Mouse (Mus musculus) granulocyte monocyte progenitor cell, adult 5-6 weeks (primary cell): Measurements from ENCODE around the gene Armcx1. TPM values are rescaled to one million over a fixed set of nuclear protein-coding genes. Genes with fewer than 3 reads are reported as not detected.

ENCODE experiments used
- ATAC-seq: replicated peaks from 2 replicates; pipeline ENCODE4 v1.8.0; 2016; ENCODE audit warnings: mild to moderate bottlenecking, moderate TSS enrichment, inconsistent platforms; ENCODE audit not compliant: poor library complexity, severe bottlenecking
- total RNA-seq, 2 experiments: library from RNA; stranded (forward) in 1 of 2; stranded (reverse) in 1 of 2; fragments of 200-712, 200-1000 nt in 1 of 2; fragments of >200 nt in 1 of 2; fragmentation: Nextera tagmentation in 1 of 2; gene quantifications; 2 replicates each; pipeline ENCODE4 v1.2.3; 2014 to 2017

Gene Armcx1
- total RNA-seq (2014; fragmentation: Nextera tagmentation) (5.3 and 10.4 TPM in 2 replicates), total RNA-seq (2017) (4.8 and 11.5 TPM in 2 replicates)

- peak; percentile 99 for ATAC-seq
These were observed at the start of gene Armcx1 for GRCm38 (mm10) chrX:134717752-134718308. Armcx1 (plus strand) TSS chrX:134717963.

DNA sequence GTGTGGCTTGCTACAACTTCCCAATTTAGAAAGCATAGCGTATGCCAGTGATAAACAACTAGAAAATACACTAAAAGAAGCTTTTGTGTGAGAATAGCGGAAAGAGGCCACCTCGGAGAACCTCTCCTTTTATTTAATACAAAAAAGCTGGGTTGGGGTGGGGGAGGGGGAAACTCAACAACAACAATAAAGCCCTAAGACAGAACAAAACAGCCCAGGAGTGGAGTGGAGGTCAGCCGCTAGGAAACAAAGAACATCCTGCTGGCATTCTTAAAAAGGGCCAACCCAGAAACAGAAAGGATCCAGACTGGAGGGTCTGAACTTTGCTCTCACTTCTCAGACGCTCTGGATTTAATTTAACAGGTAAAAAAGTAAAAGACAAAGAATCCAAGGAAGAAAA lies 42.7 kb upstream of the Armcx1 start:
- ATAC-seq: no peak

GRCm38 (mm10) chrX:134675959-134676358 lies 41.8 kb upstream of the Armcx1 start:
- no peak for ATAC-seq

GRCm38 (mm10) chrX:134684936-134685335 lies 32.8 kb upstream of the Armcx1 start:
- ATAC-seq: no peak

GRCm38 (mm10) chrX:134686267-134686666 lies 31.5 kb upstream of the Armcx1 start, which contains the start of gene Armcx4:
Armcx4 (plus strand) TSS chrX:134686519.
- ATAC-seq: peak; percentile 94

DNA sequence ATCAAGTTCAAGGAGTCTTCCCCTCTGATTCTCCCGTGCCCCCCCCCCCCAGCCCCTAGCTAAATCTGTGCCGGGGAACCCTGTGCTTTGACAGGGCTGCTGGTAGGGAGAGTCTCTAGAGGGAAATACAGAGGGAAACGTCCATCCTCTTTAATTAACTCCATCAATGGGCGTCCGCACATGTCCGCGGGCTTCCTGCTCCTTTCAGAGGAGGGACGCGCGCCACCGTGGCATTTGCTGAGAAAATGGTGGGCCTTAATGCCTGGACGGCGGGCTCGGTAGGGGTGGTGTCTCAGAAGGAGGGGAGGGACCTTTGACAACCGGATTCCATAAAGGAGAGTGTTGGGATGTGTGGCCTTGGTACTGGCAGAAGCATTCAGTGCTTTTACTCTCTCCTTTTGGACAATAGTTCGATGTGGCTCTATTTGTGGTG lies 31.0 kb upstream of the Armcx1 start:
- ATAC-seq: no peak; the same call in 1 of the 2 replicates

- ATAC-seq: no peak
These were observed 28.1 kb upstream of the Armcx1 start for GRCm38 (mm10) chrX:134689676-134690075.

- no peak for ATAC-seq
These were observed 26.8 kb upstream of the Armcx1 start for GRCm38 (mm10) chrX:134690871-134691539.

DNA sequence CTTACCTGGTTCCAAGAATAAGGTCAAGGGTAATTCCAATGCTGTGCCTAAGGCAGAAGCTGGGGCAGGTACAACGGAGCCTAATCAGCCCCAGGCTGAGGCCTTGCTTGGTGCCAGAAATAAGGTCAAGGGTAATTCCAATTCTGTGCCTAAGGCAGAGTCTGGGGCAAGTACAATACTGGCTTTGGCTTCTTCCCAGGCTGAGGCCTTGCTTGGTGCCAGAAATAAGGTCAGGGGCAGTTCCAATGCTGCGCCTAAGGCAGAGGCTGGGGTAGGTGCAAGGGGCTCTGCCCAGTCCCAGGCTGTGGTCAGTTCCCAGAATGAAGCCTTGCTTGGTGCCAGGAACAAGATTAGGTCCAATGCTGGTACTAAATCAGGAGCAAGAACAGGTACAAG lies 26.2 kb upstream of the Armcx1 start:
- ATAC-seq: no peak

DNA sequence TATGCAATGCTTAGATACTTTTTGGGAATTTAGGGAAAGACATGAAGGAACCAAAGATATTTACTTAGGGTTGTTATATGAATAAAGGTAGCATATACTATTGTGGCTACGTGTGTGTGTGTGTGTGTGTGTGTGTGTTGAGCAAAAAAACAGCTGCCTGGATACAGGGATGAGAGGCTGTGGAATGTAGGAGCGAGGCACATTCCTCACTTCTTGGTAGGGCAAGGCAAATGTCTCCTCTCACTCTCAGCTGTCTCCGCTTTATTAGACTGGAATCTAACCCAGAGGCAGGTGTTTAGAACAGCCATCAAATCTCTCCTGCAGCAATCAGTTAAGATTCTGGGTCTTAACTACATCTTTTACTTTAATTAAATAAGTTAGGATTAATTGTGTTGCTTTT lies 900 bp upstream of the Armcx1 start:
- no peak for ATAC-seq

DNA sequence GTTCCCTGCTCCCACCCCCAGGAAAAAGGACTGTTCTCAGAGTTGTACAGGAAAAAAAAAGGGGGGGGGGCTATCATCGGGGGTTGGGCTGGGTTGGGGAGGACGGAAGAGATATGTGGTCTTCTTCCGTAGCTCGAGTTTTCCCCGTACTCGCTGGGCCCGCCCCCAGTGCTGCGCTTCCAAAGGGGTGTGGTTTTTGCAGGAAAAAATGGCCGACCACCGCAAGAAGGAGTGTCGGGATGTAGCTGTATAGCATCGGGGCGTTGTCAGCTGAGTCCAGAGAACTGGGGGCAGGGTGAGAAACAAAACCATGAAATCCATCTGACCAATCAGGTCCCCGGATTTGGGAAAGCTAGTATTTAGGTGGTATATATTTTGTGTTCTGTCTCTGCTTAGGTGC lies 761 bp downstream of the Armcx1 start:
- peak; percentile 72 for ATAC-seq

DNA sequence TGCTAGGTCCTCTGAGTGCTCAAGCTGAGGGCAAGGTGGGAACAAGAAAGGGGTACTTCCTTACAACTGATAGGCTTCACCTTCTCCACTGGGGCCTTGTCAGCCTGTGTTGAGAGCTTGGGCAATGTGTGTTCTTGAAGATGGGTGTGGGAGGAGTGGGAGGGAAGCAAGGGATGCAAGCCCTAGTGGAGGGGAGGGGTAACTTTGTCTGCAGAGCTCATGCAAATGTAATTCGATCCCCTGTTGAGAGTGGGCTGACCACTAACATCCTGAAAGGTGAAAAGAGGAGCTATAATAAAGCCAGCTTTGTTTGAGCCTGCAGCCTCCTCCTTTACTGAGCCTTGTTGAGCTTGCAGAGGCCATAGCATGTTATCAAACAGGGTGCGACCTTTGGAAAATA lies 6.0 kb downstream of the Armcx1 start:
- ATAC-seq: peak; percentile 53; the same call in 1 of the 2 replicates

GRCm38 (mm10) chrX:134729778-134730177 lies 12.0 kb downstream of the Armcx1 start:
- peak; percentile 73 for ATAC-seq

- ATAC-seq: no peak
These were observed 20.0 kb downstream of the Armcx1 start for GRCm38 (mm10) chrX:134737796-134738195.

DNA sequence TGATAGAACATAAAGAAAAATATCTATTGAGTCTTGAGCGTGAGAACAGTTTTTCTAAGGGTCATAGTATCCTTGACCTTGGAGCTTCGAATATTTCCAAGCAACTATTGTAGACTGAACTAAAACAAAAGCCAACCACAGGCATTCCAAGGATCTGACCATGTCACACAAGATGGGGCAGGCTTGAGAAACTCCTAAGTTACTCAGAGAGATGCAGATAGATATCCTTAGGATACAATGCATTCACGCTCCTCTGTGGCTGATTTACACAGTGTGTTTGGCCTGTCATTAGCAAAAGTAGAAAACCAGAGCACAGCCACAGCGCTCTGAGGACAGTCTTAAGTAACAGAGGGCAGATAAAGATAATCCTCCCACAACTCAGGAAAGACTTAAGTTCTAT lies 21.4 kb downstream of the Armcx1 start:
- no peak for ATAC-seq

GRCm38 (mm10) chrX:134741862-134742261 lies 24.1 kb downstream of the Armcx1 start:
- no peak for ATAC-seq

GRCm38 (mm10) chrX:134746459-134746858 lies 28.7 kb downstream of the Armcx1 start:
- ATAC-seq: peak; percentile 27; the same call in 1 of the 2 replicates

- ATAC-seq: peak; percentile 90
These were observed 33.2 kb downstream of the Armcx1 start, which contains the start of gene Armcx6 for GRCm38 (mm10) chrX:134750764-134751592. Armcx6 (minus strand) TSS chrX:134751417.

DNA sequence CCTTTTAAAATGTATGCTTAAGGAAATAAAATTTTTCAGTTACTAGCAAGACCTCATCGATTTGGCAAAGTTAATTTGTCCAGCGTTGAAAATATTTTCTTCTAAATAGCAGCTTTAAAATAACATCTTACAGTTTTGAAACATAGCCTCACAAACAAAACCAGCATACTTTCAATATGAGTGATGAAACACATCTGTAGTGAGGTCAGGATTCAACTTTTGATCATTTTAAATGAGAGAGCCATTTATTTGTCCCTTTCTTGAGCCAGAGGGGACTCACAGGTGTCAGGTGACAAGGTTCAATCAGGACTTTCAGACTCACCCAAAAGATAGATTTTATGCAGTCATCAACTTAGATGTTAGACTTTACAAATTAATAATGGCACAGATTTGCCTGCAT lies 34.1 kb downstream of the Armcx1 start:
- ATAC-seq: no peak

DNA sequence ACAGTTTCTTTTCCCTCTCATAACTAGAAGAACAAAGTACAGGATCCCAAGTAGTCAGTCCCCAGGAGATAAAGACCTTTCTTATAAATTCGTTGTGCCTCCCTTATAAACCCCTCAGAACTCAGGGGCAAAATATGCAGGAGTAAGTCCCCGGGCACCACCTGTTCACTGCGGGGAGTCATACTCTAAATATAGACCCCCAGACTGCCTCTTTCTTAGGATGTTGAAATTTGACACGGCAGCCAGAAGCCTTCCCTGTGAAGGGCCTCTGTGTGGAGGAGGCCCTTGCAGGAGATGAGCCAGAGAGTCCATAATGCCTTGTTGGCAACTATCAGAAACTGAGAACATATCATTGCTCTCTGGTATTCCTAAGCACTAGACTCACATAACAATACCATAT lies 34.8 kb downstream of the Armcx1 start:
- ATAC-seq: no peak
